Mouse (Mus musculus): ENCODE measurements at regions not wholly inside any gene's neighbourhood (a gene's known extent, or its start where the extent isn't known, plus 50 kb on each side); places are given as distances from the start of the nearest gene placed in this dataset.

DNA sequence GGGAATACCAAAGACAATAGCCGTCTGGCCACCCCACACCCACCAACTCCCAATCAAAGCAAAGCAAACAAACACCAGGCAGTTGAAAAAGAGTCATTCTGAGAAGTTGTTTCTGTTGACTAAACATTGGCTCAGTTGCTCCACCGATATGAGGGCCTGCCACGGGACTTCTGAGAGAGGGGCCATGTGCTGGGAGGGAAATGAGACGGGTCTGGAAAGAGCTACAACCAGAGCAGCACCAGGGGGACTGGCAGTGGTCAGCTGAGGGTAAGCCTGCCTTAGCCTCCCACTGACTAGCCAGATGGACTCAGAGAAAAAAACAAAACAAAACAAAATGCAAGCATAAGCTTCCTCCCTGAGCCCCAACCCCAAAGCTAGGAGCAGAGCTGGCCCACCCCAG, 115.1 kb upstream of the Haao start:
- peaks cover 32% of the 10 kb centered on the region for H3K4me1 ChIP-seq
- no peak overlapping the region for H3K9ac ChIP-seq (replicated peaks)
- no peak overlapping the region for H3K4me2 ChIP-seq (replicated peaks)
- no peaks in the 10 kb centered on the region for H3K36me3 ChIP-seq
- no peak overlapping the region for H3K4me3 ChIP-seq
- H3K27me3 ChIP-seq, result peaks cover 9% of the 10 kb centered on the region; the same call in 1 of the 2 replicates
- no peaks in the 10 kb centered on the region for H3K9me3 ChIP-seq
- no peak for ATAC-seq (ENCODE audit: low FRiP score, low read depth)
- WGBS, result 17% methylated on average over 4 of the region's 4 CpGs
- H3K27ac ChIP-seq (replicated peaks), result no peak overlapping the region

GRCm38 (mm10) chr17:83962126-83962525, 114.4 kb upstream of the Haao start:
- H3K4me1 ChIP-seq, result peaks cover 37% of the 10 kb centered on the region
- no peak overlapping the region for H3K4me2 ChIP-seq (replicated peaks)
- no peak overlapping the region for H3K27ac ChIP-seq (replicated peaks)
- no peaks in the 10 kb centered on the region for H3K36me3 ChIP-seq
- H3K9ac ChIP-seq (replicated peaks), result no peak overlapping the region
- no peaks in the 10 kb centered on the region for H3K9me3 ChIP-seq
- no peak for ATAC-seq (ENCODE audit: low FRiP score, low read depth)
- no peak overlapping the region for H3K4me3 ChIP-seq
- H3K27me3 ChIP-seq, result peaks cover 9% of the 10 kb centered on the region; the same call in 1 of the 2 replicates
- 98% methylated on average over 6 of the region's 6 CpGs for WGBS

- Histone ChIP-seq H3K4me1 (peaks cover 42% of the 10 kb centered on the region), H3K27me3 (peaks cover 9% of the 10 kb centered on the region; the same call in 1 of the 2 replicates), H3K4me3 (no peak overlapping the region), H3K4me2 (replicated peaks) (no peak overlapping the region), H3K9me3 (no peaks in the 10 kb centered on the region), H3K9ac (replicated peaks) (no peak overlapping the region), H3K27ac (replicated peaks) (no peak overlapping the region), H3K36me3 (no peaks in the 10 kb centered on the region)
- ATAC-seq (ENCODE audit: low FRiP score, low read depth), result no peak
- 85% methylated on average over 7 of the region's 7 CpGs for WGBS
Observed at GRCm38 (mm10) chr17:83960821-83961220, 113.1 kb upstream of the Haao start.

- no peak overlapping the region for H3K27ac ChIP-seq (replicated peaks)
- H3K36me3 ChIP-seq, result no peaks in the 10 kb centered on the region
- peaks cover 9% of the 10 kb centered on the region; the same call in 1 of the 2 replicates for H3K27me3 ChIP-seq
- ATAC-seq (ENCODE audit: low FRiP score, low read depth), result no peak
- H3K4me1 ChIP-seq, result peaks cover 49% of the 10 kb centered on the region
- H3K9ac ChIP-seq (replicated peaks), result no peak overlapping the region
- WGBS, result 58% methylated on average over 3 of the region's 3 CpGs
- no peaks in the 10 kb centered on the region for H3K9me3 ChIP-seq
- no peak overlapping the region for H3K4me2 ChIP-seq (replicated peaks)
- no peak overlapping the region for H3K4me3 ChIP-seq
Observed at GRCm38 (mm10) chr17:83960158-83960557, 112.4 kb upstream of the Haao start.

DNA sequence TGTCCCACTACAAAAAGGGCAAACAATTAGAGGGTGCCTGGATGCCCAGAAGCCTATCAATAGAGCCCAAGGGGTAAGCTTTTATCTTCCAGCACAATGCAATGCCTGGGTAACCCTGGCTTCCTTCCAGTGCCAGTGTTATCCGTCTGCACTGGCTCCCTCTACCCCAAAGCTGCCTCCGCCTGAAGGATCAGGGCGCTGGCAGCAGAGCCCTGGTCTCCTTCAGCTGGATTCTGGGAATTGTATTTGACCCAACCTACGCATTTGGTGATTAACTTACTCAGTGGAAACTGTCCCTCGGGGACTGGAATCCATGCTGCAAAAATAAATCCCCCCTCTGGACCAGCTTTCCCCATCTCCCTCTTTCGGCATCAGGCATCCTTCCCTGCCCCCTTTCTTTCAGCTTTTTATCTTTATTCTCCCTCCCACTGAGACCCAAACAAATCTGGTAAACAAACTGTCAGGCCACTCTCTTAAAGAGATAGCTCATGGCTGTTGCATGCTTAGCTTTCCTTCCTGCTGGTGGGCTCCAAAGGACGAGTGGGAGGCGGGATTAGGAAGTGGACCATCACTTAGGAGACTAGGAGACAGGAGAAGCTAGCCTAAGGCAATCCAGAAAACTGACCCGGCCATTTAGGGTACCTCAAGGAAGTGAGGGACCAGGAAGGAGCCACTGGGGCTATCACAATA, 111.5 kb upstream of the Haao start:
- no peaks in the 10 kb centered on the region for H3K9me3 ChIP-seq
- 35% methylated on average over 9 of the region's 9 CpGs for WGBS
- H3K27ac ChIP-seq (replicated peaks), result no peak overlapping the region
- H3K9ac ChIP-seq (replicated peaks), result no peak overlapping the region
- H3K4me2 ChIP-seq (replicated peaks), result no peak overlapping the region
- H3K36me3 ChIP-seq, result no peaks in the 10 kb centered on the region
- H3K4me3 ChIP-seq, result no peak overlapping the region
- peaks cover 9% of the 10 kb centered on the region; the same call in 1 of the 2 replicates for H3K27me3 ChIP-seq
- no peak for ATAC-seq (ENCODE audit: low FRiP score, low read depth)
- peaks cover 51% of the 10 kb centered on the region for H3K4me1 ChIP-seq

DNA sequence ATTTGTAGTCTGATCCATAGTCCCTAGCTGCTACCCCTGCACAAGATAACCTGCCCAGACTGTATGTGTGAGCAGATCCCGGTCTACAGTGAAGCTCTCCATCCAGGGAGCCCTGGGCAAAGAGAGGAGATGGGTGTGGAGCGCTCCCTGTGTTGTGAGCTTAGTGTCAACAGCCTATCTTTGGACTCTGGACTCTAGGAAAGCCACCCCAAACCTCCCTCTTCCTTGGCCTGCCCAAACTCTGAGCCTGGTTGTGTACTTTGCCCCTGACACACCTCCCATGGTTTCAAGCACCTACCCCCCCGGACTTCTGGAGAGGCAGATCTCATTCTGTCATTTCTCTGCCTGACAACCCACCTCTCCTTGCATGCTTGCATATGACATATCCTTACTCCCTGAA, 110.9 kb upstream of the Haao start:
- WGBS, result 76% methylated on average over 3 of the region's 3 CpGs
- Histone ChIP-seq H3K4me2 (replicated peaks) (no peak overlapping the region), H3K27me3 (peaks cover 9% of the 10 kb centered on the region; the same call in 1 of the 2 replicates), H3K9ac (replicated peaks) (no peak overlapping the region), H3K4me1 (peaks cover 55% of the 10 kb centered on the region), H3K36me3 (no peaks in the 10 kb centered on the region), H3K4me3 (no peak overlapping the region), H3K27ac (replicated peaks) (no peak overlapping the region), H3K9me3 (no peaks in the 10 kb centered on the region)
- ATAC-seq (ENCODE audit: low FRiP score, low read depth), result no peak

DNA sequence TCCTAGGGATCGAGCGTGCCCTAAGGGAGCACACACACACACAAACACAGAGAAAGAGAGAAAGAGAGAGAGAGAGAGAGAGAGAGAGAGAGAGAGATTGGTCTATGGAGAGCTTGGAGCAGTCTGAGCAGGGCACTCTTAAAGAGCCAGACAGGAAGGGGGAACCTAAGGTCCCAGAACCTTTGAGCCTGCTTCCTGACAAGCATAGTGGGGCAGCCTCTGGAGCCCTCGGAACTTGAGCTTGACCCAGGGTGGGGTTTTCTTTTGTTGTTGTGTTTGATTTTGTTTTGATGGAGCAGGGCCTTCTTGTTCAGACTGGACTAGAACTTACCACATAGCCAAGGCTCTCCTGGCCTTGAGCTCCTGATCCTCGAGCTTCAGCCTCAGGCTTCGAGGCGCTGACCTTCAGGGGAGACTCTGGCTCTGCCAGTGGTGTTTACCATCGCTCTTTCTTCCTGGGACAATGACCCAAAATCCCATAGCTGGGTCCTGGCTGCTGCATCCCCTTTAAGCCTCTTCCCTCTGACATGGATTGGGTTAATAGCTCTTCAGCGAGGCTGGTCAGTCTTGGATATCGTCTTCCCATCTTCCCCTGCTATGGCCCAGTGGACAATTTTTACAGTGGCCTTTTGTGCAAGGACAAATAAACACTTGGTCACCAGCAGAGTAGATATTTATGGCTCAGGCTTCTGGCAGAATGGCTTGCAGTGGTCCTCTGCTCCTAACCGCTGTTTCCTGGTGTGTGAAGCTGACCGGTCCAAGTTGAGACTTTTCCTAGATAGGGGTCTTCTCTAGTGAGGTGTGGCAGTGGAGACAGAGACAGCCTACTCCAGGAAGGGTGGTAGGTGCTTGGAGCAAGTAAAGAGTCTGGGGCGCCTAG, 110.1 kb upstream of the Haao start:
- H3K36me3 ChIP-seq, result no peaks in the 10 kb centered on the region
- no peak overlapping the region for H3K9ac ChIP-seq (replicated peaks)
- 67% methylated on average over 10 of the region's 12 CpGs for WGBS
- peaks cover 54% of the 10 kb centered on the region for H3K4me1 ChIP-seq
- no peak overlapping the region for H3K27ac ChIP-seq (replicated peaks)
- H3K27me3 ChIP-seq, result peaks cover 9% of the 10 kb centered on the region; the same call in 1 of the 2 replicates
- no peak for ATAC-seq (ENCODE audit: low FRiP score, low read depth)
- H3K9me3 ChIP-seq, result no peaks in the 10 kb centered on the region
- no peak overlapping the region for H3K4me2 ChIP-seq (replicated peaks)
- H3K4me3 ChIP-seq, result no peak overlapping the region

GRCm38 (mm10) chr17:83956821-83957565, 109.2 kb upstream of the Haao start:
- no peak for ATAC-seq (ENCODE audit: low FRiP score, low read depth)
- peaks cover 8% of the 10 kb centered on the region; the same call in 1 of the 2 replicates for H3K27me3 ChIP-seq
- H3K27ac ChIP-seq (replicated peaks), result no peak overlapping the region
- peaks cover 51% of the 10 kb centered on the region for H3K4me1 ChIP-seq
- 62% methylated on average over 12 of the region's 12 CpGs for WGBS
- no peak overlapping the region for H3K4me2 ChIP-seq (replicated peaks)
- H3K9ac ChIP-seq (replicated peaks), result no peak overlapping the region
- H3K36me3 ChIP-seq, result no peaks in the 10 kb centered on the region
- no peak overlapping the region for H3K4me3 ChIP-seq
- no peaks in the 10 kb centered on the region for H3K9me3 ChIP-seq

DNA sequence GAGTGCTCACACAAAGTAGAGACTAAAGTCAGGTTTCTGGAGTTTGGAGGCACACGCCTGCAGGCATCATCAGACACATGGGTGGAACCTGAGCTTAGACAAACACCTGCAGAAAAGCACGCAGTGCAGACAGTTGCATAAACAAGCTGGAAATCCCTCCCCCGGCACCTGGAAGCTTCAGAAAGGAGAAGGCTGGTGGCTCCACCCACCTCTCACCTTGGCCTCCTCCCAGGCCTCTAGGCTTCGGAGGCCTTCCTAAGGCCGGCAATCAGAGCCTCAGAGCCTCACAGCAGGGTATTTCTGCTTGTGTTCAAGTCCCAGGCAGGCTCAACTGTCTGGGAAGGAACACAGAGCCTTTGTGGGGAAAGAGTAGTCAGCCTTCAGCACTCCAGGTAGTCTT, 108.2 kb upstream of the Haao start:
- H3K4me3 ChIP-seq, result no peak overlapping the region
- H3K4me2 ChIP-seq (replicated peaks), result no peak overlapping the region
- H3K36me3 ChIP-seq, result no peaks in the 10 kb centered on the region
- no peak overlapping the region for H3K9ac ChIP-seq (replicated peaks)
- H3K27ac ChIP-seq (replicated peaks), result peak overlapping the region; percentile 84; the same call in 1 of the 2 replicates
- 52% methylated on average over 5 of the region's 5 CpGs for WGBS
- H3K4me1 ChIP-seq, result peaks cover 51% of the 10 kb centered on the region
- ATAC-seq (ENCODE audit: low FRiP score, low read depth), result no peak
- no peaks in the 10 kb centered on the region for H3K9me3 ChIP-seq
- H3K27me3 ChIP-seq, result no peaks in the 10 kb centered on the region

- Histone ChIP-seq H3K4me3 (no peak overlapping the region), H3K9ac (replicated peaks) (no peak overlapping the region)
- no peak; the same call in 1 of the 2 replicates for ATAC-seq (ENCODE audit: low FRiP score, low read depth)
Observed at GRCm38 (mm10) chr17:83955058-83955697, 107.4 kb upstream of the Haao start.

DNA sequence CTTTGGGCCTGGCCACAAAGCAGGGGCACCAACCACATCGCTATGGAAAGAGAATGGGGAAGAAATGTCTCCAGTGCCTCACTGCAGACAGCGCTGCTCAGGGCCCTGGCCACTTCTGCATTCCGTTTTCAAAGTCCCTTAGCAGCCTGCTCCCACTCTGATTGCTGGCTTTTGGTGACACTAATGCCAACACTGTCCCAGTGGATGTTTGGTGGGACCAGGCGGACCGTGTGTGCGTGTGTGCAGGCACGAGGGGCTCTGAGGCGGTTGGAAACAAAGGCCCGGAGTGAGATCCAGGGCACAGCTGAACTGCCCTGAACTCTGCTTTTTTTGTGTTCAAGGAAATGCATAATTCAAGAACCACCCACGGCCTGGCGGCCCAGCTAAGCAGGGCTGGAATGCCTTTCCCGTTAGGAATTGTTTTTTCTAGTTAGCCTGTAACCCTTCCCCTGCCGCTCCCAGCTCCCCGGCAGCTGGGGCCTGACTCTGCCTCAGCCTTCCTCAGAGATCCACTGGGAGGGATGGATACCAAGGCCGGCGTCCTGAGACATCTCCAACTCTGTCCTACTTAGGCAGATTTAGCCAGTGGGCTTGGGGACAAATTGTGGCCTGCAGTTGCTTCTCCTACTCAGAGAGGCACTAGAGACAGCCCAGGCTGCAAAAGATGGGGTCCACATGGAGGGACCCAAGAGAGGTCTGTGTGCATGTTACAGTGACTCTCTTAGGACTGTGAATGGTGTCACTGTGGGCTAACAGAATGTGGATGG, 106.7 kb upstream of the Haao start:
- 0 out of 2 replicates have a peak, but pooled peaks cover 6% of the 10 kb centered on the region for H3K27me3 ChIP-seq
- peak overlapping the region; percentile 13; the same call in 1 of the 2 replicates for H3K4me2 ChIP-seq (replicated peaks)
- 2% methylated on average over 16 of the region's 16 CpGs for WGBS
- H3K4me3 ChIP-seq, result no peak overlapping the region
- peak; percentile 88 for ATAC-seq (ENCODE audit: low FRiP score, low read depth)
- peaks cover 45% of the 10 kb centered on the region for H3K4me1 ChIP-seq
- no peaks in the 10 kb centered on the region for H3K36me3 ChIP-seq
- H3K9ac ChIP-seq (replicated peaks), result peak overlapping the region; percentile 47; the same call in 1 of the 2 replicates
- no peaks in the 10 kb centered on the region for H3K9me3 ChIP-seq
- peak overlapping the region; percentile 84 for H3K27ac ChIP-seq (replicated peaks)

More at GRCm38 (mm10) chr17:83955058-83955697, 107.4 kb upstream of the Haao start:
- peaks cover 51% of the 10 kb centered on the region for H3K4me1 ChIP-seq
- peak overlapping the region; percentile 84 for H3K27ac ChIP-seq (replicated peaks)
- peak overlapping the region; percentile 13; the same call in 1 of the 2 replicates for H3K4me2 ChIP-seq (replicated peaks)
- no peaks in the 10 kb centered on the region for H3K36me3 ChIP-seq
- H3K27me3 ChIP-seq, result 0 out of 2 replicates have a peak, but pooled peaks cover 5% of the 10 kb centered on the region
- H3K9me3 ChIP-seq, result no peaks in the 10 kb centered on the region
- WGBS, result 55% methylated on average over 10 of the region's 10 CpGs

All from midbrain, embryonic 12.5 days (tissue).